Mouse (Mus musculus): ENCODE measurements at regions not wholly inside any gene's neighbourhood (a gene's known extent, or its start where the extent isn't known, plus 50 kb on each side); places are given as distances from the start of the nearest gene placed in this dataset.

GRCm38 (mm10) chr9:93969118-93969517, 568.8 kb downstream of the 1190002N15Rik start:
- no peak for DNase-seq (ENCODE audit: low read depth, low spot score)

DNA sequence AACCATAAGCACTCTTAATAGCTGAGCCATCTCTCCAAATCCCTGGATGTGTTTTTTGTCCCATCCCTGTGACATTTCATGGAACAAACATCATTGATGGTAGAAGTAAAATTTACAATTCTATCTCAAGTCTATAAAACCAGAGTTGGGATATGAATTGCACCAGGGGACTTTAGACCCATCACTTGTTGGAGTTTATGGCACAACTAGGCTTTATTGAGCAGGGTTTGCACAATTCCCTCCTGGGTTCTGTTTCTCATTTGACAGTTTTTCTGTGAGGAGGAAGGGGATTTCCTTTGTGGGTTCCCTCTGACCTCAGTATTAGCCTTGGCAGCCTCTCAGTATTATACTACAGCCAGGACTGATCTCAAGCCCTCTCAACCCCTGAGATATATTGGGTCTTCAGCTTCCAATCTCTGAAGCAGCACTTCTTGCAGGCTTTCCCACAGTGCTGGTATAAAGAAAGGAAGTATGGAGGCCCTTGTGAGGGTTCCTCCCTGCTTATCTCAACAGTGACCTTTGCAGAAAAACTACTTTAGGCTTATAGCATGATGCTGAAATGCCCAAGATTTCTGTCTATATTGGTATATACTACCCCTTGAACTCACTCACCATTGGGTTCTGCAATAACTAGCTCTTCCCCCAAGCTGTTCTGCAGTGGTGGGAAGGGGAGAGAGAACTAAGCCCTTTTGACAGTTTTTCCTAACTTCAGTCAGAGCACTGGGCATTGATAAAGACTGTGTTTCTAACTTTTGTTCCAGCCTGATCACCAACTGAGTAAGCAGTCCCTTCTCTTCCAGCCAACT, 582.4 kb downstream of the 1190002N15Rik start:
- DNase-seq (ENCODE audit: low read depth, low spot score) = no peak

DNA sequence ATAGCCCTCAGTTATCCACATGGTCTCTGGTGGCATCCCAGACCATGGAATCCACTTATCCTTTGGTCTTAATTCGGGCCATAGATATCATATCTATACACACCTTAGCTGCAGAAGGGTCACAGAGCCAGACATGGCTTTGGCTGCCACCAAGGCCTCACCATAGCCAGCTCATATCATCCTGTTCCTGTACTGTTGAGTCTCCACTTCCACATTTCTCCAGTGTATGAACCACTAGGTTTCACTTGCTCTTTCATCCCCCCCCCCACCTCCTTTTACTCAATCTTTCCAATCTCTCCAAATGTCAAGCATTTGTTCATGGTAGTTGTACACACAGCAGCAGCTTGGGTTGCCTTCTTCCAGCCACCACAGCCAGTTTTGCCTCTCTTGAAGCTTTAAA, 589.2 kb downstream of the 1190002N15Rik start:
- no peak for DNase-seq (ENCODE audit: low read depth, low spot score)

GRCm38 (mm10) chr9:93947053-93947452, 590.8 kb downstream of the 1190002N15Rik start:
- no peak for DNase-seq (ENCODE audit: low read depth, low spot score)

GRCm38 (mm10) chr9:93940193-93940592, 597.7 kb downstream of the 1190002N15Rik start:
- no peak for DNase-seq (ENCODE audit: low read depth, low spot score)

- no peak for DNase-seq (ENCODE audit: low read depth, low spot score)
Observed at GRCm38 (mm10) chr9:93930684-93931083, 607.2 kb downstream of the 1190002N15Rik start.

GRCm38 (mm10) chr9:93889256-93889655, 648.6 kb downstream of the 1190002N15Rik start:
- no peak for DNase-seq (ENCODE audit: low read depth, low spot score)

GRCm38 (mm10) chr9:93880112-93880511, 657.8 kb downstream of the 1190002N15Rik start:
- DNase-seq (ENCODE audit: low read depth, low spot score) = no peak

GRCm38 (mm10) chr9:93879572-93879971, 658.3 kb downstream of the 1190002N15Rik start:
- no peak for DNase-seq (ENCODE audit: low read depth, low spot score)

DNA sequence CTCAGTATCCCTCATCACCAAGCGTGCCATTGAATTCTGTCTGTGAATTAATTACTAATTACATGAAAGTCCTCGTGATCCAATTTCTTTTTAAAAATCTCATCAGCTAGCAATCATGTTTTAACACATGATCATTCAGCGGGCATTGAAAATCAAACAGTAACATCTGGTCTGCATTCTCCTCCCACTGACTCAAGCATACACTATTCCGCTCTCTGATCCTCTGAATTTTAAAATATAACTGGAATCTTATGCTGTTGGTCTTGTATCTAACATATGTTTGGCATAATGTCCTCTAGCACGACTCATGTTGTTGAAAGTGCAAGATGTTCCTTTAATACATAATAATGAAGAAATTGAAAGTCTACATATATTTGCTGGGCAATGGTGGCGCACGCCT, 667.1 kb downstream of the 1190002N15Rik start:
- no peak for DNase-seq (ENCODE audit: low read depth, low spot score)

- DNase-seq (ENCODE audit: low read depth, low spot score) = no peak
Observed at GRCm38 (mm10) chr9:93857937-93858336, 679.9 kb downstream of the 1190002N15Rik start.

DNA sequence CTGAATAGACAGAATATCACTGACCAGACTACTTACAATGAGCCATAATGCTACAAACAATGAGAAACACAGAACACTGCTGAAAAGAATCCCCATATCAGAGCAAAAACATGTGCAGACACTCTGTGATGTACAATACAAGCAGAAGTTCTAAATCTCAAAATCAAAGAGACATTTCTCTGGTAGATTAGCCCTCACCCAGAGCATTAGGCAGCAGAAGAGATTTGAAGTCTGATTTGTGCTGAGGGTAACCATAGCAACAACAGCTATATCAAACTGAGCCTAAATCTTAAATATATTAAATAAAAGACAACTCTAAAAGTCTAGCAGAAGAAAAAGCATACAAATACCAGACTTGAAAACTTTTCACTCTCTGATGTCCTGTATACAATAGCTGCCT, 691.5 kb downstream of the 1190002N15Rik start:
- no peak for DNase-seq (ENCODE audit: low read depth, low spot score)

DNA sequence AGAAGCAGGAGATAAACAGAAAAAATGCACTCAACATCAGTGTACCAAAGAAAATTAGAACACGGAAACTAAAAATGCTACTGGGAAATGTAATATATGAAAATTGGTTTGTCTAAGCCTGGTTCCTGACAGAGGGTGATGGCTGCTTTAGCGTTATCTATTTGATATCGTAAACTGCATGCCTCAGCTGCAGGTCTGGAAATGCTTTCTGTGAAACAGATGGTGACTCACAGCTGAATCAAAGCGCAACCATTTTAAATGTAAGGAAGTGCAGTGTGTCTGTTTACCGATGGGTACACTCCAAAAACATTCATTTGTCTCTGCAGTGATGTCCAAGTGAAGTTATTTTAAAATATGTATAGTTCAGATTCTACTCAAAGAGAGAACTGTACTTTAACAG, 694.0 kb downstream of the 1190002N15Rik start:
- DNase-seq (ENCODE audit: low read depth, low spot score) = no peak
